Mouse (Mus musculus) testis, adult 2 months (tissue): ENCODE measurements around the gene Prkcb. TPM values are rescaled to one million over a fixed set of nuclear protein-coding genes. Genes with fewer than 3 reads are reported as not detected.
A peak's percentile ranks its signal among the peaks of the same experiment; 100 is the strongest.

Experiments used
- H3K27ac ChIP-seq: fragments of 200-500 bp; 2 replicates; pipeline ENCODE4 v1.5.1; 2012; ENCODE audit warnings: low read depth, low read length; ENCODE audit not compliant: control insufficient read depth, insufficient read depth
- H3K27me3 ChIP-seq: fragments of 200-500 bp; 2 replicates; pipeline ENCODE4 v1.6.1; 2012; ENCODE audit warnings: mild to moderate bottlenecking, low read length, moderate library complexity; ENCODE audit not compliant: control insufficient read depth, insufficient read depth
- H3K36me3 ChIP-seq: fragments of 200-500 bp; 2 replicates; pipeline ENCODE4 v1.6.1; 2012; ENCODE audit warnings: mild to moderate bottlenecking, low read length; ENCODE audit not compliant: control insufficient read depth, insufficient read depth
- H3K4me1 ChIP-seq: fragments of 200-500 bp; 2 replicates; pipeline ENCODE4 v1.6.1; 2012; ENCODE audit warnings: low read length; ENCODE audit not compliant: control insufficient read depth, insufficient read depth
- H3K4me3 ChIP-seq: fragments of 200-500 bp; 2 replicates; pipeline ENCODE4 v1.5.1; 2012; ENCODE audit warnings: low read depth, mild to moderate bottlenecking, low read length, moderate library complexity, mixed read lengths; ENCODE audit not compliant: control insufficient read depth
- CTCF ChIP-seq: fragments of 200-500 bp; IDR thresholded peaks from 2 replicates; pipeline ENCODE4 v1.5.1; 2012; ENCODE audit warnings: low read depth, mild to moderate bottlenecking, inconsistent platforms, low read length, moderate library complexity; ENCODE audit not compliant: control insufficient read depth, insufficient read depth, insufficient replicate concordance
- POLR2A ChIP-seq: fragments of 200-500 bp; IDR thresholded peaks from 2 replicates; pipeline ENCODE4 v1.6.1; 2012; ENCODE audit warnings: low read depth, mild to moderate bottlenecking, inconsistent platforms, low read length, moderate library complexity; ENCODE audit not compliant: control insufficient read depth
- polyA plus RNA-seq: library from polyadenylated mRNA; depleted of rRNA; stranded (reverse); fragments of >200 nt; gene quantifications from 2 replicates; pipeline ENCODE4 v1.2.3, GENCODE M21; 2012

Prkcb gene
- polyA plus RNA-seq, 1 experiment = 3.4 TPM

GRCm38 (mm10) chr7:122418551-122418950, 130.0 kb downstream of the Prkcb start:
- TF ChIP-seq CTCF (no peak), POLR2A (no peak)
- 0 out of 2 replicates have a peak overlapping the region, but pooled peaks have one; percentile 16 for H3K27ac ChIP-seq

GRCm38 (mm10) chr7:122423816-122424215, 135.3 kb downstream of the Prkcb start:
- Histone ChIP-seq H3K36me3 (no peaks in the 10 kb centered on the region), H3K27me3 (no peaks in the 10 kb centered on the region), H3K4me3 (no peak overlapping the region), H3K4me1 (no peaks in the 10 kb centered on the region), H3K27ac (no peak overlapping the region)
- TF ChIP-seq CTCF (no peak), POLR2A (no peak)

More at GRCm38 (mm10) chr7:122418551-122418950, 130.0 kb downstream of the Prkcb start:
- H3K36me3 ChIP-seq = no peaks in the 10 kb centered on the region
- H3K27me3 ChIP-seq = no peaks in the 10 kb centered on the region
- H3K4me1 ChIP-seq = peaks cover 4% of the 10 kb centered on the region
- no peak overlapping the region for H3K4me3 ChIP-seq

GRCm38 (mm10) chr7:122429134-122429533, 140.6 kb downstream of the Prkcb start:
- Histone ChIP-seq H3K4me1 (no peaks in the 10 kb centered on the region), H3K4me3 (no peak overlapping the region), H3K27me3 (no peaks in the 10 kb centered on the region), H3K36me3 (no peaks in the 10 kb centered on the region), H3K27ac (no peak overlapping the region)
- no peak for TF ChIP-seq POLR2A
- TF ChIP-seq CTCF = no peak

GRCm38 (mm10) chr7:122432401-122432800, 143.8 kb downstream of the Prkcb start:
- Histone ChIP-seq H3K4me1 (no peaks in the 10 kb centered on the region), H3K27me3 (no peaks in the 10 kb centered on the region), H3K27ac (no peak overlapping the region), H3K36me3 (no peaks in the 10 kb centered on the region), H3K4me3 (no peak overlapping the region)
- TF ChIP-seq POLR2A (no peak), CTCF (no peak)

GRCm38 (mm10) chr7:122433377-122433776, 144.8 kb downstream of the Prkcb start:
- Histone ChIP-seq H3K36me3 (no peaks in the 10 kb centered on the region), H3K4me3 (no peak overlapping the region), H3K4me1 (no peaks in the 10 kb centered on the region), H3K27ac (no peak overlapping the region), H3K27me3 (no peaks in the 10 kb centered on the region)
- TF ChIP-seq CTCF (no peak), POLR2A (no peak)

- H3K4me3 ChIP-seq = no peak overlapping the region
- no peaks in the 10 kb centered on the region for H3K4me1 ChIP-seq
- H3K27me3 ChIP-seq = no peaks in the 10 kb centered on the region
- H3K36me3 ChIP-seq = no peaks in the 10 kb centered on the region
- no peak for TF ChIP-seq POLR2A
- TF ChIP-seq CTCF = no peak
- no peak overlapping the region for H3K27ac ChIP-seq
These were observed 146.4 kb downstream of the Prkcb start for GRCm38 (mm10) chr7:122434941-122435340.

- Histone ChIP-seq H3K36me3 (no peaks in the 10 kb centered on the region), H3K4me1 (no peaks in the 10 kb centered on the region), H3K27me3 (no peaks in the 10 kb centered on the region), H3K27ac (no peak overlapping the region), H3K4me3 (no peak overlapping the region)
- no peak for TF ChIP-seq POLR2A
These were observed 147.0 kb downstream of the Prkcb start for GRCm38 (mm10) chr7:122435561-122435960.

GRCm38 (mm10) chr7:122437390-122437789, 148.8 kb downstream of the Prkcb start:
- Histone ChIP-seq H3K4me3 (no peak overlapping the region), H3K27me3 (no peaks in the 10 kb centered on the region), H3K4me1 (no peaks in the 10 kb centered on the region), H3K36me3 (no peaks in the 10 kb centered on the region), H3K27ac (no peak overlapping the region)
- no peak for TF ChIP-seq CTCF
